In genomic region chr16:49866617-49867016, GRCm38 (mm10) we compare ENCODE assay signal across 21 mouse cellular contexts.
A peak's percentile ranks its signal among the peaks of the same experiment; 100 is the strongest.
DNase-seq lines count a peak whose midpoint lies in the region; ATAC-seq and TF ChIP-seq lines count a peak whose summit lies in the region.
"Had no signal": no experiment of that assay in that cellular context is flagged by ENCODE, and none has a peak within 500 bp of the region (broad histone marks: within the 10 kb centered on the region; RNA-seq: fewer than 3 reads in every experiment).

No protein-coding gene starts in this region.

- H3K9ac ChIP-seq in liver, embryonic 13.5 days = no peak overlapping the region
- H3K9ac ChIP-seq in intestine, embryonic 16.5 days (ENCODE audit: low read depth, low read length) = no peak overlapping the region
- no peak overlapping the region for H3K9ac ChIP-seq in liver, embryonic 15.5 days
- H3K9ac ChIP-seq in stomach, postnatal 0 days (ENCODE audit: low read length) = no peak overlapping the region
- H3K9ac ChIP-seq: embryonic facial prominence, embryonic 15.5 days; heart, embryonic 15.5 days; hindbrain, embryonic 13.5 days had no signal

- no peak for ATAC-seq in liver, embryonic 13.5 days (ENCODE audit: low read depth)
- peak; percentile 69 for ATAC-seq in intestine, embryonic 16.5 days
- ATAC-seq in liver, embryonic 15.5 days (ENCODE audit: insufficient read depth) = no peak
- ATAC-seq in stomach, postnatal 0 days (ENCODE audit: low FRiP score, low TSS enrichment) = peak; percentile 65
- ATAC-seq: forebrain, embryonic 14.5 days had no signal

- no peaks in the 10 kb centered on the region for H3K27me3 ChIP-seq in liver, embryonic 13.5 days
- H3K27me3 ChIP-seq in intestine, embryonic 16.5 days (replicated peaks; ENCODE audit: control insufficient read depth, insufficient read depth, low read length) = no peaks in the 10 kb centered on the region
- H3K27me3 ChIP-seq in liver, embryonic 15.5 days = no peaks in the 10 kb centered on the region
- no peaks in the 10 kb centered on the region for H3K27me3 ChIP-seq in stomach, postnatal 0 days (ENCODE audit: control insufficient read depth, insufficient read depth, low read length)
- H3K27me3 ChIP-seq: embryonic facial prominence, embryonic 15.5 days; heart, embryonic 15.5 days; hindbrain, embryonic 13.5 days had no signal

- intact Hi-C loops in left cerebral cortex, postnatal 10 days (cut with DNase I) = no loop called here

- WGBS in liver, embryonic 13.5 days (ENCODE audit: insufficient replicate concordance) = 76% methylated on average over 2 of the region's 2 CpGs
- WGBS in intestine, embryonic 16.5 days = 51% methylated on average over 2 of the region's 2 CpGs
- 73% methylated on average over 2 of the region's 2 CpGs for WGBS in liver, embryonic 15.5 days (ENCODE audit: insufficient replicate concordance)
- WGBS in stomach, postnatal 0 days = 58% methylated on average over 2 of the region's 2 CpGs

- no peak overlapping the region for H3K4me3 ChIP-seq in liver, embryonic 13.5 days (replicated peaks)
- H3K4me3 ChIP-seq in intestine, embryonic 16.5 days (ENCODE audit: low read length) = no peak overlapping the region
- no peak overlapping the region for H3K4me3 ChIP-seq in liver, embryonic 15.5 days (replicated peaks)
- H3K4me3 ChIP-seq in stomach, postnatal 0 days (ENCODE audit: low read depth, low read length) = no peak overlapping the region
- H3K4me3 ChIP-seq: embryonic facial prominence, embryonic 15.5 days; erythroblast, embryonic 14.5 days; forebrain, embryonic 10.5 days; heart, embryonic 15.5 days; hindbrain, embryonic 13.5 days had no signal

- DNase-seq in liver, embryonic 13.5 days = no peak
- no peak for DNase-seq in liver
- no peak for DNase-seq in stomach, postnatal 0 days (ENCODE audit: low spot score)
- DNase-seq in left cerebral cortex, postnatal 10 days (ENCODE audit: extremely low spot score in 1 of 2, low spot score in 2 of 2) = no peak
- no peak for DNase-seq in cerebellum, postnatal 14 days
- DNase-seq: adrenal gland, adult 2 months; adrenal gland, postnatal 25 days; cerebellum, adult 2 months; cerebellum, postnatal 10 days; embryo, embryonic 11 days; heart, adult 18-20 months; heart, postnatal 14 days had no signal

- TF ChIP-seq EP300 in stomach, postnatal 0 days (optimal IDR thresholded peaks at IDR 0.05) = no peak

- peaks cover 85% of the 10 kb centered on the region for H3K36me3 ChIP-seq in liver, embryonic 13.5 days
- H3K36me3 ChIP-seq in intestine, embryonic 16.5 days (ENCODE audit: control insufficient read depth, insufficient read depth, low read length) = no peaks in the 10 kb centered on the region
- H3K36me3 ChIP-seq in liver, embryonic 15.5 days (replicated peaks) = peaks cover 94% of the 10 kb centered on the region
- H3K36me3 ChIP-seq in stomach, postnatal 0 days (ENCODE audit: control insufficient read depth, insufficient read depth, low read length) = peaks cover 7% of the 10 kb centered on the region; the same call in 1 of the 2 replicates

- no peak overlapping the region for H3K4me2 ChIP-seq in liver, embryonic 13.5 days
- 0 out of 2 replicates have a peak overlapping the region, but pooled peaks have one; percentile 19 for H3K4me2 ChIP-seq in intestine, embryonic 16.5 days (ENCODE audit: low read depth, low read length)
- no peak overlapping the region for H3K4me2 ChIP-seq in liver, embryonic 15.5 days
- no peak overlapping the region for H3K4me2 ChIP-seq in stomach, postnatal 0 days (replicated peaks; ENCODE audit: low read depth)
- H3K4me2 ChIP-seq: embryonic facial prominence, embryonic 15.5 days; heart, embryonic 11.5 days; heart, embryonic 15.5 days; hindbrain, embryonic 13.5 days had no signal

- no peak for TF ChIP-seq CTCF in stomach, postnatal 0 days (IDR thresholded peaks at IDR 0.05; ENCODE audit: low read depth)

- peaks cover 87% of the 10 kb centered on the region for H3K4me1 ChIP-seq in liver, embryonic 13.5 days (replicated peaks)
- H3K4me1 ChIP-seq in intestine, embryonic 16.5 days (ENCODE audit: control insufficient read depth, insufficient read depth, low read length) = no peaks in the 10 kb centered on the region; the same call in 1 of the 2 replicates
- H3K4me1 ChIP-seq in liver, embryonic 15.5 days (replicated peaks) = peaks cover 71% of the 10 kb centered on the region
- no peaks in the 10 kb centered on the region for H3K4me1 ChIP-seq in stomach, postnatal 0 days (replicated peaks; ENCODE audit: control insufficient read depth, insufficient read depth)
- H3K4me1 ChIP-seq: embryonic facial prominence, embryonic 15.5 days; forebrain, embryonic 10.5 days; heart, embryonic 15.5 days; hindbrain, embryonic 13.5 days had no signal

- H3K27ac ChIP-seq in liver, embryonic 13.5 days = peak overlapping the region; percentile 68
- H3K27ac ChIP-seq in intestine, embryonic 16.5 days (ENCODE audit: low read length) = peak overlapping the region; percentile 59
- peak overlapping the region; percentile 49 for H3K27ac ChIP-seq in liver, embryonic 15.5 days (replicated peaks)
- H3K27ac ChIP-seq in stomach, postnatal 0 days (replicated peaks) = no peak overlapping the region
- H3K27ac ChIP-seq: embryonic facial prominence, embryonic 15.5 days; forebrain, embryonic 10.5 days; heart, embryonic 15.5 days; hindbrain, embryonic 13.5 days had no signal

- H3K9me3 ChIP-seq in liver, embryonic 13.5 days (replicated peaks) = no peaks in the 10 kb centered on the region
- H3K9me3 ChIP-seq in intestine, embryonic 16.5 days (ENCODE audit: control insufficient read depth, low read length) = no peaks in the 10 kb centered on the region
- H3K9me3 ChIP-seq in liver, embryonic 15.5 days (replicated peaks) = no peaks in the 10 kb centered on the region
- H3K9me3 ChIP-seq in stomach, postnatal 0 days (ENCODE audit: control insufficient read depth, low read length) = no peaks in the 10 kb centered on the region
- H3K9me3 ChIP-seq: heart, embryonic 15.5 days had no signal

Comparison
In these comparisons a context has a peak if more than half of its experiments do, and no peak if none do; other contexts are left out.
1. ATAC-seq: peak in intestine, embryonic 16.5 days (single experiment) and stomach, postnatal 0 days (single experiment); none in liver, embryonic 13.5 days (single experiment) and liver, embryonic 15.5 days (single experiment).